8 mouse cellular contexts compared by ENCODE assay signal in genomic region chr1:159783842-159784241, GRCm38 (mm10).
DNase-seq lines count a peak whose midpoint lies in the region; ATAC-seq and TF ChIP-seq lines count a peak whose summit lies in the region.

No protein-coding gene starts in this region.

- TF ChIP-seq CTCF in layer of hippocampus, adult 2 months (conservative IDR thresholded peaks at IDR 0.05): peak; percentile 88

- 28% methylated on average over 5 of the region's 5 CpGs for WGBS in kidney, embryonic 16.5 days
- WGBS in midbrain, embryonic 12.5 days: 28% methylated on average over 5 of the region's 5 CpGs

- no peak; the same call in 1 of the 2 replicates for ATAC-seq in kidney, embryonic 16.5 days (ENCODE audit: low FRiP score, low TSS enrichment)
- peak; percentile 34; the same call in 1 of the 2 replicates for ATAC-seq in midbrain, embryonic 12.5 days (ENCODE audit: low FRiP score, low read depth)

- no peaks in the 10 kb centered on the region for H3K4me1 ChIP-seq in kidney, embryonic 16.5 days (ENCODE audit: insufficient read depth, low read length)
- H3K4me1 ChIP-seq in midbrain, embryonic 12.5 days: no peaks in the 10 kb centered on the region

- H3K4me3 ChIP-seq in kidney, embryonic 16.5 days (ENCODE audit: low read length): no peak overlapping the region
- H3K4me3 ChIP-seq in layer of hippocampus, adult 2 months: no peak overlapping the region
- H3K4me3 ChIP-seq in midbrain, embryonic 12.5 days: no peak overlapping the region

- no peaks in the 10 kb centered on the region for H3K27me3 ChIP-seq in kidney, embryonic 16.5 days (ENCODE audit: insufficient read depth, low read length)
- no peaks in the 10 kb centered on the region; the same call in 1 of the 2 replicates for H3K27me3 ChIP-seq in midbrain, embryonic 12.5 days

- peak; percentile 36 for DNase-seq in kidney, adult 9 months
- DNase-seq in ES-CJ7 (ENCODE audit: low read depth, low spot score): peak; percentile 33
- DNase-seq in adrenal gland, postnatal 25 days: peak; percentile 48
- DNase-seq in embryo, embryonic 9.5 days (ENCODE audit: extremely low spot score): peak; percentile 19
- peak; percentile 37 to 60 for DNase-seq in layer of hippocampus, adult 2 months (ENCODE audit: low spot score in 2 of 2)
- DNase-seq in Muller cell, postnatal 12 days (ENCODE audit: inconsistent ontology term): no peak

- H3K4me2 ChIP-seq in kidney, embryonic 16.5 days (replicated peaks; ENCODE audit: low read depth, low read length): no peak overlapping the region
- H3K4me2 ChIP-seq in midbrain, embryonic 12.5 days (replicated peaks): no peak overlapping the region

- no peak overlapping the region for H3K9ac ChIP-seq in kidney, embryonic 16.5 days (replicated peaks; ENCODE audit: low read length)
- no peak overlapping the region for H3K9ac ChIP-seq in midbrain, embryonic 12.5 days (replicated peaks)

- H3K27ac ChIP-seq in kidney, embryonic 16.5 days (ENCODE audit: low read length): no peak overlapping the region
- 0 out of 2 replicates have a peak overlapping the region, but pooled peaks have one; percentile 2 for H3K27ac ChIP-seq in layer of hippocampus, adult 2 months
- H3K27ac ChIP-seq in midbrain, embryonic 12.5 days (replicated peaks): no peak overlapping the region

- no peaks in the 10 kb centered on the region for H3K36me3 ChIP-seq in kidney, embryonic 16.5 days (ENCODE audit: insufficient read depth, low read length)
- no peaks in the 10 kb centered on the region for H3K36me3 ChIP-seq in midbrain, embryonic 12.5 days

- no peaks in the 10 kb centered on the region for H3K9me3 ChIP-seq in kidney, embryonic 16.5 days (ENCODE audit: low read length)
- H3K9me3 ChIP-seq in midbrain, embryonic 12.5 days: no peaks in the 10 kb centered on the region
